Mouse (Mus musculus): ENCODE measurements around the gene Rbm20. TPM values are rescaled to one million over a fixed set of nuclear protein-coding genes. Genes with fewer than 3 reads are reported as not detected.

Gene Rbm20
- polyA plus RNA-seq, 1 experiment from 2014 or later: 5.1 TPM

- Histone ChIP-seq H3K4me2 (peak overlapping the region; percentile 36), H3K36me3 (no peaks in the 10 kb centered on the region), H3K27ac (peak overlapping the region; percentile 74), H3K4me1 (replicated peaks) (peaks cover 24% of the 10 kb centered on the region), H3K9me3 (no peaks in the 10 kb centered on the region), H3K9ac (replicated peaks) (no peak overlapping the region), H3K27me3 (no peaks in the 10 kb centered on the region; the same call in 1 of the 2 replicates), H3K4me3 (replicated peaks) (no peak overlapping the region)
- peak; percentile 60 for ATAC-seq (ENCODE audit: insufficient number of reproducible peaks, insufficient read depth, low FRiP score, low TSS enrichment, low read depth)
- WGBS: 13% methylated on average over 7 of the region's 7 CpGs
Observed at GRCm38 (mm10) chr19:53699671-53700070, 22.6 kb downstream of the Rbm20 start.

DNA sequence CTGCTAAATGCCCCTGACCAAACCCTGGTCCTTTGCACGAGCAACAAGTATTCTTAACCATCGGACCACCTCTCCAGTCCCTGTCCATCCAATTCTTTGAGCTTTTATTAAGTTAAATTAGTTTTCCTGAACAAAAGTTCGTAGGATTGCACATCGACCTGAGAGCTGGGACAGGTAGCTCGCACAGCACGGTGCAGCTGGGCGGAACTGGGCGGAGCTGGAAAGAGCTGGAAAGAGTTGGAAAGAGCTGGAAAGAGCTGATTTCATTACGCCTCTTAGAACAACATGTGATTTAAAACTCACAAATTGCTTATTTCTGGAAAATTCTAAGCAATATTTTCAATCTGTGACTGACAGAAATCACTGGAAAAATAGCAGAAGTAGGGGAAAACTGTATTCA lies 24.3 kb downstream of the Rbm20 start:
- Histone ChIP-seq H3K27ac (no peak overlapping the region), H3K4me2 (no peak overlapping the region), H3K27me3 (no peaks in the 10 kb centered on the region; the same call in 1 of the 2 replicates), H3K9me3 (no peaks in the 10 kb centered on the region), H3K9ac (replicated peaks) (no peak overlapping the region), H3K4me1 (replicated peaks) (peaks cover 35% of the 10 kb centered on the region), H3K36me3 (no peaks in the 10 kb centered on the region), H3K4me3 (replicated peaks) (no peak overlapping the region)
- 88% methylated on average over 9 of the region's 9 CpGs for WGBS
- ATAC-seq (ENCODE audit: insufficient number of reproducible peaks, insufficient read depth, low FRiP score, low TSS enrichment, low read depth): no peak

DNA sequence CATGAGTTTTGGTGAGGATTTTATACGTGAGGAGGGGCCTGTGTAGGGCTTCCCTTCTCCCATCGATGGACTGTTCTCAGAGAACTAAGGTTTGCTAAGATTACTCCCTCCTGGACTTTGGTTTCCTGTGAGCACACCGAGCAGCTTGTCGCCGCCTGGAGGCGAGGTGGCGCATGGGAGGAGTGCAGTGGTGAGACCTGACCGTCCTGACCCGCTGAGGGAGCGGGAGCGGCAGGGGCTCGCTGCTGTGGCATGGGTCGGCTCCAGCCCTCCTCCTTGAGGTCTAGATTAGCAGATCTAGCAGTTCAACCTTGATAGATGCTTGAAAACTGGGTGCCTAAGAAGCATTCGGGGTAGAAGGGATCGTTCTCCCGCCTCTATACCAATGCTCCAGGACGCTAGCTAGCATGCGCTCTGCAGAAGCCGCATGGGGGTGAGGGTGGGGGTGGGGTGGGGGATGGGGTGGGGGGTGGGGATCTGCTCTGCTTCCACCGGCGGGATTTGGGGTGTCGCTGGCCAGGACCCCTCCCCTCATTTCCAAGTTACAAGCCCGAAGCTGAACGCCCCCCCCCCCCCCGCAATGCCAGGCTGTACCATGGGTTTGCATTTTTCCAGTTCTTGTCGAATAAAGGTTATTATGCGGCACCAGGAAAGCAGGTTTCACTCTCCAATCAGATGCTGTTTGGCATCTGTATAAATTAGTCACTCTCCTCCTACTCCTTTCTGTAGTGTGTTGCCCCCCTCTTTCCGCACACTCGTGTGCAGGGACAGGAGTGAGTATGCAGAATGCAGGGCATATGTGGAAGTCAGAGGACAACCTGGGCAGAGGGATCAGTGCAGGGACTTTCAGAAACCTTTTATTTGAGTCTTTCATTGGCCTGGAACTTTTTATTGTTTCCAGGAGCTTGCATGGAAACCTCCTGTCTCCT lies 28.1 kb downstream of the Rbm20 start:
- WGBS: 5% methylated on average over 29 of the region's 29 CpGs
- Histone ChIP-seq H3K4me2 (peak overlapping the region; percentile 68), H3K9me3 (no peaks in the 10 kb centered on the region), H3K36me3 (no peaks in the 10 kb centered on the region), H3K27ac (no peak overlapping the region), H3K27me3 (no peaks in the 10 kb centered on the region), H3K4me3 (replicated peaks) (peak overlapping the region; percentile 36), H3K4me1 (replicated peaks) (peaks cover 15% of the 10 kb centered on the region), H3K9ac (replicated peaks) (no peak overlapping the region; the same call in 1 of the 2 replicates)
- ATAC-seq (ENCODE audit: insufficient number of reproducible peaks, insufficient read depth, low FRiP score, low TSS enrichment, low read depth): peak; percentile 62

- no peaks in the 10 kb centered on the region for H3K27me3 ChIP-seq
- H3K9ac ChIP-seq (replicated peaks): no peak overlapping the region
- H3K4me3 ChIP-seq (replicated peaks): no peak overlapping the region
- peaks cover 1% of the 10 kb centered on the region; the same call in 1 of the 2 replicates for H3K9me3 ChIP-seq
- H3K27ac ChIP-seq: no peak overlapping the region
- no peaks in the 10 kb centered on the region for H3K36me3 ChIP-seq
- ATAC-seq (ENCODE audit: insufficient number of reproducible peaks, insufficient read depth, low FRiP score, low TSS enrichment, low read depth): no peak
- no peak overlapping the region for H3K4me2 ChIP-seq
- H3K4me1 ChIP-seq (replicated peaks): peaks cover 26% of the 10 kb centered on the region
- 84% methylated on average over 11 of the region's 11 CpGs for WGBS
Observed at GRCm38 (mm10) chr19:53708401-53708800, 31.3 kb downstream of the Rbm20 start.

GRCm38 (mm10) chr19:53710861-53711260 lies 33.8 kb downstream of the Rbm20 start:
- Histone ChIP-seq H3K27me3 (no peaks in the 10 kb centered on the region), H3K9me3 (peaks cover 10% of the 10 kb centered on the region), H3K4me2 (no peak overlapping the region), H3K9ac (replicated peaks) (no peak overlapping the region), H3K36me3 (no peaks in the 10 kb centered on the region), H3K4me1 (replicated peaks) (peaks cover 13% of the 10 kb centered on the region), H3K4me3 (replicated peaks) (no peak overlapping the region), H3K27ac (no peak overlapping the region)
- no peak for ATAC-seq (ENCODE audit: insufficient number of reproducible peaks, insufficient read depth, low FRiP score, low TSS enrichment, low read depth)
- WGBS: 41% methylated on average over 4 of the region's 4 CpGs

DNA sequence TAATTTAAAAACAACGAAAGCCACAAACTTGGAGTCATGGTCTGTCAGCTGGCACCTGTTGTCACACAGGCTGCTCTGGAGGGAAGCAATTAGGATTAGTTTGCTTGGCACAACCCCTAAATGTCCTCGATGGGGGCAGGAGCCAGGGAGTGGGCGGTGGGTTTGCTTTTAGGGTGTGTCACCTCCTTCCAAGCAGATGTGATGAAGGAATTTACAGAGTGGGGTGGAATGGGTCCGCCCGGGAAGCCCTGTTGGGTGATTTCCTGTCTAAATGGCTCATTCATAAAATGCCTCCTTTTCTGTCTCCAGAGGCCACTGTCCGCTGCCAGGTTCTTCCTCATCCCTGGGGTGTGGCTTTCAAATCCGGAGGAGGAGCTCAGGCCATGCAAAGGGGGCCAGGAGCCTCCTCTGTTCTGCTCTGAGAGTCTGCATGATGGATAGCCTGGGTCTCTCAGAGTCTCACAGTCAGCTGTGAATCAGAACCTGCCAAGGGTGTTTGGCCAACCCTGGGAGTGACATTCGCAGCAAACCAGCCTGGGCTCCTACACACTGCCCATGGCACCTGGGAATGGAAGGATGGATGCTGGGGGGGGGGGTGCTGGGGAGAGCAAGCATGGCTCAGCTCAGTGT lies 34.3 kb downstream of the Rbm20 start:
- no peak for ATAC-seq (ENCODE audit: insufficient number of reproducible peaks, insufficient read depth, low FRiP score, low TSS enrichment, low read depth)
- WGBS: 17% methylated on average over 8 of the region's 8 CpGs
- H3K9me3 ChIP-seq: peaks cover 10% of the 10 kb centered on the region
- peaks cover 13% of the 10 kb centered on the region for H3K4me1 ChIP-seq (replicated peaks)
- no peak overlapping the region for H3K4me2 ChIP-seq
- no peak overlapping the region for H3K4me3 ChIP-seq (replicated peaks)
- H3K9ac ChIP-seq (replicated peaks): no peak overlapping the region
- H3K36me3 ChIP-seq: no peaks in the 10 kb centered on the region
- H3K27me3 ChIP-seq: no peaks in the 10 kb centered on the region
- H3K27ac ChIP-seq: no peak overlapping the region

GRCm38 (mm10) chr19:53712297-53713025 lies 35.4 kb downstream of the Rbm20 start:
- no peak for ATAC-seq (ENCODE audit: insufficient number of reproducible peaks, insufficient read depth, low FRiP score, low TSS enrichment, low read depth)
- Histone ChIP-seq H3K4me1 (replicated peaks) (peaks cover 13% of the 10 kb centered on the region), H3K4me3 (replicated peaks) (no peak overlapping the region), H3K9me3 (peaks cover 10% of the 10 kb centered on the region), H3K36me3 (no peaks in the 10 kb centered on the region), H3K27ac (no peak overlapping the region), H3K27me3 (no peaks in the 10 kb centered on the region), H3K4me2 (no peak overlapping the region), H3K9ac (replicated peaks) (no peak overlapping the region)
- 51% methylated on average over 7 of the region's 7 CpGs for WGBS

- 79% methylated on average over 6 of the region's 6 CpGs for WGBS
- no peaks in the 10 kb centered on the region for H3K27me3 ChIP-seq
- no peak for ATAC-seq (ENCODE audit: insufficient number of reproducible peaks, insufficient read depth, low FRiP score, low TSS enrichment, low read depth)
- no peaks in the 10 kb centered on the region for H3K36me3 ChIP-seq
- H3K9ac ChIP-seq (replicated peaks): no peak overlapping the region
- no peak overlapping the region; the same call in 1 of the 2 replicates for H3K27ac ChIP-seq
- peaks cover 10% of the 10 kb centered on the region for H3K9me3 ChIP-seq
- no peak overlapping the region for H3K4me3 ChIP-seq (replicated peaks)
- no peak overlapping the region for H3K4me2 ChIP-seq
- H3K4me1 ChIP-seq (replicated peaks): peaks cover 13% of the 10 kb centered on the region
Observed at GRCm38 (mm10) chr19:53713364-53713763, 36.3 kb downstream of the Rbm20 start.

- no peak for ATAC-seq (ENCODE audit: insufficient number of reproducible peaks, insufficient read depth, low FRiP score, low TSS enrichment, low read depth)
- Histone ChIP-seq H3K4me2 (no peak overlapping the region), H3K9me3 (peaks cover 15% of the 10 kb centered on the region), H3K27me3 (no peaks in the 10 kb centered on the region), H3K36me3 (no peaks in the 10 kb centered on the region), H3K4me1 (replicated peaks) (peaks cover 7% of the 10 kb centered on the region), H3K9ac (replicated peaks) (no peak overlapping the region), H3K4me3 (replicated peaks) (no peak overlapping the region), H3K27ac (no peak overlapping the region)
- WGBS: 89% methylated on average over 7 of the region's 7 CpGs
Observed at GRCm38 (mm10) chr19:53716469-53716868, 39.4 kb downstream of the Rbm20 start.

- H3K9me3 ChIP-seq: peaks cover 15% of the 10 kb centered on the region
- ATAC-seq (ENCODE audit: insufficient number of reproducible peaks, insufficient read depth, low FRiP score, low TSS enrichment, low read depth): no peak
- WGBS: 92% methylated on average over 9 of the region's 9 CpGs
Observed at GRCm38 (mm10) chr19:53717364-53717763, 40.3 kb downstream of the Rbm20 start.

DNA sequence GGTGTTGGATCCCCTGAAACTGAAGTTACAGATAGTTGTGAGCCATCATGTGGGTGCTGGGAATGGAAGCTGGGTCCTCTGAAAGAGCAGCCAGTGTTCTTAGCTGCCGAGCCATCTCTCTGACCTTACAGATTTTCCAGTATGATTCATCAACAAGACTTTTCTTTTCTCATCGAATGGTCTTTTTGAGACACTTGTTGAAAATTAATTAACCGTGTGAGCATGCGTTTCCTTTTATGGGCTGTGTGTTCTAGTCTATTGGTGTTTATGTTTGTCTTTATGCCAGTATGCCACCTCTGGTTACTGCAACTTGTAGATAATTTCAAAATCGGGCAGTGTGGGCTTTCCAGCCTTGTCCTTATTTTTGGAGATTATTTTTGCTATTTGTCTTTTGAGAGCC lies 45.1 kb downstream of the Rbm20 start:
- no peak for ATAC-seq (ENCODE audit: insufficient number of reproducible peaks, insufficient read depth, low FRiP score, low TSS enrichment, low read depth)
- no peak overlapping the region for H3K9ac ChIP-seq (replicated peaks)
- no peak overlapping the region for H3K4me3 ChIP-seq (replicated peaks)
- H3K9me3 ChIP-seq: peaks cover 5% of the 10 kb centered on the region
- no peak overlapping the region for H3K4me2 ChIP-seq
- peaks cover 16% of the 10 kb centered on the region for H3K4me1 ChIP-seq (replicated peaks)
- no peaks in the 10 kb centered on the region for H3K27me3 ChIP-seq
- H3K36me3 ChIP-seq: no peaks in the 10 kb centered on the region
- H3K27ac ChIP-seq: no peak overlapping the region
- 89% methylated on average over 5 of the region's 5 CpGs for WGBS

More at GRCm38 (mm10) chr19:53717364-53717763, 40.3 kb downstream of the Rbm20 start:
- Histone ChIP-seq H3K36me3 (no peaks in the 10 kb centered on the region), H3K27ac (no peak overlapping the region), H3K4me3 (replicated peaks) (no peak overlapping the region), H3K4me2 (no peak overlapping the region), H3K9ac (replicated peaks) (no peak overlapping the region), H3K27me3 (no peaks in the 10 kb centered on the region), H3K4me1 (replicated peaks) (no peaks in the 10 kb centered on the region)

All from limb, embryonic 12.5 days (tissue).